Mouse (Mus musculus) cortical plate, adult 2 months (tissue): ENCODE data around the gene Eqtn.

Source experiments
- CTCF ChIP-seq: fragments of 200-500 bp; IDR thresholded peaks from 2 replicates; pipeline ENCODE4 v1.5.1; 2011; ENCODE audit warnings: mild to moderate bottlenecking, control low read depth, low read length; ENCODE audit not compliant: insufficient read depth; ENCODE audit errors: extremely low read depth
- POLR2A ChIP-seq: fragments of 200-500 bp; IDR thresholded peaks from 2 replicates; pipeline ENCODE4 v1.6.1; 2011; ENCODE audit warnings: mild to moderate bottlenecking, low read length, control low read depth; ENCODE audit not compliant: insufficient read depth; ENCODE audit errors: extremely low read depth

GRCm38 (mm10) chr4:94900744-94901143 lies 27.9 kb downstream of the Eqtn start:
- TF ChIP-seq CTCF, result no peak
- TF ChIP-seq POLR2A, result no peak
